8 mouse cellular contexts compared by ENCODE assay signal in the genomic region with DNA sequence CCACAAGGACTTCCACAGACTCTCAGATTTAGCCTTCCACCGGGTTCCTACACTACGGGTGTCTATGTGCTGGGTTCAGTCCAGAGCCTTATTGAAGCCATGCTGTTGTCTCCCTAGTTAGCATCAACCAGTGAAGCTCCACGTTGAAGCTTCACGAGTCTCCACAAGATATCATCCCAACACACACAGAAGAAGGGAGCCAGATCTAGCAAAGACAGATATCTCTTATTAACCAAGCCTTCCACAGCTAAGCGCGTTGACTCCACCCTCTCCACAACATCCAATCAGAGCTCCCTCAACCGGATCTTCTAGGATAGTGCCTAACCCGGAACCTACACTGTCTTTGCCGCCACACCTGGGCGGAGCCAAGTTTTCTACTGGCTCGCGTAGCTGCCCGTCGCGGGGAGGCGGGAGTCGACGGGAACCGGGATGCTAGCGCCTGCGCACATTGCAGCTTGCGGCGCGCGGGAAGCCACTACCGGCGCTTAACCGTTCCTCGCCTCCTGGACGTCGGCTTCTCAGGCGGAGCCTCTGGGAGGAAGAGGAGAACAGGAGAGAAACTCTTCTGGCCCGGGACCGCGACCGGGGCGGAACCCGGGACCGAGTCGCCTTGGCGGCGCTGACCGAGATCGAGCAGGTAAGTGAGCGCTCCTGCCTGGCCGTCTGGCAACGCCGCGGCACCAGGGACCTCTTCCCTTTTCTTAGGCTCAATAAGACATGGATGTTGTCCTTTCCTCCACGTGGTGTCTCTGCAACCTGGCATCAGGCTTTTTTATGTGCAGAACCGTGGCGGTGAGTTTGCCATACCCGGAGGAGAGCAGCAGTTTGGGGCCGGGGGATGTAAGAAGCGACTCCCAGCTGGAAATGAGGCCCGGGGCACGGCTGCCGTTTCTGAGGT. TPM values are rescaled to one million over a fixed set of nuclear protein-coding genes. Genes with fewer than 3 reads are reported as not detected.
DNase-seq lines count a peak whose midpoint lies in the region; ATAC-seq and TF ChIP-seq lines count a peak whose summit lies in the region.

A gene (plus strand): TSS at position 403 of the 898 bp plus-strand sequence.

- H3K4me1 ChIP-seq in heart, embryonic 12.5 days (replicated peaks): peaks cover 19% of the 10 kb centered on the region
- H3K4me1 ChIP-seq in kidney, postnatal 0 days (replicated peaks; ENCODE audit: insufficient read depth, low read length): 0 out of 2 replicates have a peak, but pooled peaks cover 6% of the 10 kb centered on the region
- H3K4me1 ChIP-seq in liver, embryonic 11.5 days (replicated peaks; ENCODE audit: control insufficient read depth, insufficient read depth, low read length): peaks cover 17% of the 10 kb centered on the region; the same call in 1 of the 2 replicates
- peaks cover 17% of the 10 kb centered on the region; the same call in 1 of the 2 replicates for H3K4me1 ChIP-seq in stomach, embryonic 14.5 days (ENCODE audit: control insufficient read depth, insufficient read depth, low read length)

- peak within 1 kb of the TSS; percentile 88 for H3K4me2 ChIP-seq in heart, embryonic 12.5 days
- H3K4me2 ChIP-seq in kidney, postnatal 0 days (ENCODE audit: low read length): peak within 1 kb of the TSS; percentile 85
- peak within 1 kb of the TSS; percentile 79 for H3K4me2 ChIP-seq in liver, embryonic 11.5 days
- peak within 1 kb of the TSS; percentile 63 for H3K4me2 ChIP-seq in stomach, embryonic 14.5 days (replicated peaks; ENCODE audit: low read depth, low read length)

- peak within 1 kb of the TSS; percentile 82 for H3K9ac ChIP-seq in heart, embryonic 12.5 days
- peak within 1 kb of the TSS; percentile 75 for H3K9ac ChIP-seq in kidney, postnatal 0 days (ENCODE audit: low read depth, low read length)
- peak within 1 kb of the TSS; percentile 85 for H3K9ac ChIP-seq in liver, embryonic 11.5 days (ENCODE audit: low read depth, low read length)
- H3K9ac ChIP-seq in stomach, embryonic 14.5 days (replicated peaks; ENCODE audit: low read depth, low read length): peak within 1 kb of the TSS; percentile 66

- peak; percentile 94 for ATAC-seq in erythroid progenitor cell, adult 5-6 weeks (replicated peaks; ENCODE audit: low FRiP score, poor library complexity, severe bottlenecking)
- peak; percentile 100 for ATAC-seq in heart, embryonic 12.5 days (ENCODE audit: insufficient number of reproducible peaks, low FRiP score)
- peak; percentile 100 for ATAC-seq in kidney, postnatal 0 days (replicated peaks; ENCODE audit: low FRiP score, low read depth)
- ATAC-seq in liver, embryonic 11.5 days (replicated peaks; ENCODE audit: low FRiP score): peak; percentile 99
- ATAC-seq in stomach, embryonic 14.5 days (ENCODE audit: insufficient number of reproducible peaks, insufficient read depth, low FRiP score, low read depth): peak; percentile 100

- peaks cover 24% of the 10 kb centered on the region for H3K36me3 ChIP-seq in heart, embryonic 12.5 days
- H3K36me3 ChIP-seq in kidney, postnatal 0 days (ENCODE audit: insufficient read depth, low read length): peaks cover 5% of the 10 kb centered on the region; the same call in 1 of the 2 replicates
- H3K36me3 ChIP-seq in liver, embryonic 11.5 days (ENCODE audit: control insufficient read depth, insufficient read depth, low read length): peaks cover 16% of the 10 kb centered on the region
- H3K36me3 ChIP-seq in stomach, embryonic 14.5 days (ENCODE audit: control insufficient read depth, insufficient read depth, low read length): peaks cover 9% of the 10 kb centered on the region

- peak; percentile 2; the same call in 1 of the 2 replicates for TF ChIP-seq CTCF in kidney, postnatal 0 days (IDR thresholded peaks at IDR 0.05; ENCODE audit: low read depth)

- H3K4me3 ChIP-seq in heart, embryonic 12.5 days: peak within 1 kb of the TSS; percentile 76
- peak within 1 kb of the TSS; percentile 86 for H3K4me3 ChIP-seq in kidney, postnatal 0 days (replicated peaks; ENCODE audit: low read depth, low read length)
- H3K4me3 ChIP-seq in liver, embryonic 11.5 days (ENCODE audit: low read depth, low read length): peak within 1 kb of the TSS; percentile 89
- peak within 1 kb of the TSS; percentile 70 for H3K4me3 ChIP-seq in stomach, embryonic 14.5 days (ENCODE audit: low read depth, low read length)

- DNase-seq in CD4-positive helper T cell, adult 2 months (ENCODE audit: low read depth, low spot score): peak; percentile 98
- DNase-seq in brain, embryonic 18.5 days (ENCODE audit: low read depth, low spot score): peak; percentile 94
- DNase-seq in kidney, postnatal 0 days (ENCODE audit: low spot score): peak; percentile 99
- peak; percentile 96 for DNase-seq in liver, embryonic 11.5 days (ENCODE audit: low spot score)
- peak; percentile 99 for DNase-seq in naive thymus-derived CD4-positive, alpha-beta T cell, adult 2 months (ENCODE audit: low read depth)

- H3K27me3 ChIP-seq in heart, embryonic 12.5 days (replicated peaks): no peaks in the 10 kb centered on the region
- no peaks in the 10 kb centered on the region for H3K27me3 ChIP-seq in kidney, postnatal 0 days (ENCODE audit: insufficient read depth, low read length)
- H3K27me3 ChIP-seq in liver, embryonic 11.5 days (replicated peaks; ENCODE audit: control insufficient read depth, insufficient read depth, low read length): no peaks in the 10 kb centered on the region
- H3K27me3 ChIP-seq in stomach, embryonic 14.5 days (ENCODE audit: control insufficient read depth, insufficient read depth, low read length): no peaks in the 10 kb centered on the region

- 1% methylated on average over 58 of the region's 58 CpGs for WGBS in heart, embryonic 12.5 days
- WGBS in kidney, postnatal 0 days: 1% methylated on average over 58 of the region's 58 CpGs
- WGBS in liver, embryonic 11.5 days: under 1% methylated on average over 57 of the region's 58 CpGs
- 1% methylated on average over 58 of the region's 58 CpGs for WGBS in stomach, embryonic 14.5 days

- H3K27ac ChIP-seq in heart, embryonic 12.5 days (ENCODE audit: poor library complexity, severe bottlenecking): peak within 1 kb of the TSS; percentile 64
- peak within 1 kb of the TSS; percentile 82 for H3K27ac ChIP-seq in kidney, postnatal 0 days
- H3K27ac ChIP-seq in liver, embryonic 11.5 days (ENCODE audit: low read depth, low read length): peak within 1 kb of the TSS; percentile 81
- peak within 1 kb of the TSS; percentile 63; the same call in 1 of the 2 replicates for H3K27ac ChIP-seq in stomach, embryonic 14.5 days (ENCODE audit: low read length)

- H3K9me3 ChIP-seq in heart, embryonic 12.5 days (replicated peaks): no peaks in the 10 kb centered on the region
- H3K9me3 ChIP-seq in kidney, postnatal 0 days (replicated peaks; ENCODE audit: low read length): no peaks in the 10 kb centered on the region
- H3K9me3 ChIP-seq in liver, embryonic 11.5 days (ENCODE audit: control insufficient read depth, low read length): no peaks in the 10 kb centered on the region
- H3K9me3 ChIP-seq in stomach, embryonic 14.5 days (ENCODE audit: control insufficient read depth, low read depth, low read length): no peaks in the 10 kb centered on the region

RNA-seq across cellular contexts. Expression of the gene that starts here (rescaled TPM):
- 55.9 and 62.0 TPM in 2 replicates for total RNA-seq in erythroid progenitor cell, adult 5-6 weeks (2015; ENCODE audit: low replicate concordance)
- 21.4 and 37.2 TPM in 2 replicates for total RNA-seq in erythroid progenitor cell, adult 5-6 weeks (2017; ENCODE audit: low replicate concordance)
- 53.5 and 59.7 TPM in 2 replicates for polyA plus RNA-seq in heart, embryonic 12.5 days (2016; fragmentation: Nextera tagmentation; extraction: Ambion mirVana)
- 75.3 and 77.2 TPM in 2 replicates for polyA plus RNA-seq in kidney, postnatal 0 days (2015; fragmentation: Nextera tagmentation; extraction: Ambion mirVana)
- polyA plus RNA-seq in liver, embryonic 11.5 days (2014; fragmentation: Nextera tagmentation; extraction: Ambion mirVana): 104 and 108 TPM in 2 replicates
- 89.1 and 98.2 TPM in 2 replicates for polyA plus RNA-seq in stomach, embryonic 14.5 days (2014; fragmentation: Nextera tagmentation; extraction: Ambion mirVana)

Comparison
In these comparisons a context has a peak if more than half of its experiments do, and no peak if none do; other contexts are left out.
1. Peak in every context shown above with its lines: DNase-seq, ATAC-seq, H3K4me3 ChIP-seq and H3K27ac ChIP-seq.